Mouse (Mus musculus) megakaryocyte, embryonic 14.5 days (primary cell): ENCODE measurements around the gene Rnaseh2a. TPM values are rescaled to one million over a fixed set of nuclear protein-coding genes. Genes with fewer than 3 reads are reported as not detected.

ENCODE experiments used
- H3K27me3 ChIP-seq: replicated peaks from 2 replicates; pipeline ENCODE3; 2012; ENCODE audit warnings: inconsistent platforms
- H3K36me3 ChIP-seq: replicated peaks from 2 replicates; pipeline ENCODE3; 2012; ENCODE audit warnings: low read length, inconsistent platforms, mixed read lengths
- H3K4me1 ChIP-seq: 2 replicates; pipeline ENCODE4 v1.6.1; 2012; ENCODE audit warnings: inconsistent platforms
- H3K4me3 ChIP-seq: replicated peaks from 2 replicates; pipeline ENCODE3; 2012; ENCODE audit warnings: moderate library complexity, mild to moderate bottlenecking, inconsistent platforms
- H3K9me3 ChIP-seq: 2 replicates; pipeline ENCODE4 v1.6.1; 2012; ENCODE audit warnings: inconsistent platforms
- FLI1 ChIP-seq: IDR thresholded peaks from 2 replicates; pipeline ENCODE4 v1.6.1; 2012; ENCODE audit warnings: low read length, inconsistent platforms, mixed read lengths
- GATA1 ChIP-seq: IDR thresholded peaks from 3 replicates; pipeline ENCODE4 v1.6.1; 2012; ENCODE audit warnings: mixed read lengths, low read length, inconsistent platforms, borderline replicate concordance
- polyA plus RNA-seq: library from polyadenylated mRNA; stranded (reverse); fragments of >175 nt; gene quantifications from 2 replicates; pipeline ENCODE4 v1.2.3, GENCODE M21; 2012; ENCODE audit warnings: low replicate concordance; ENCODE audit not compliant: insufficient read depth

Gene Rnaseh2a
- 248 and 286 TPM in 2 replicates for polyA plus RNA-seq

DNA sequence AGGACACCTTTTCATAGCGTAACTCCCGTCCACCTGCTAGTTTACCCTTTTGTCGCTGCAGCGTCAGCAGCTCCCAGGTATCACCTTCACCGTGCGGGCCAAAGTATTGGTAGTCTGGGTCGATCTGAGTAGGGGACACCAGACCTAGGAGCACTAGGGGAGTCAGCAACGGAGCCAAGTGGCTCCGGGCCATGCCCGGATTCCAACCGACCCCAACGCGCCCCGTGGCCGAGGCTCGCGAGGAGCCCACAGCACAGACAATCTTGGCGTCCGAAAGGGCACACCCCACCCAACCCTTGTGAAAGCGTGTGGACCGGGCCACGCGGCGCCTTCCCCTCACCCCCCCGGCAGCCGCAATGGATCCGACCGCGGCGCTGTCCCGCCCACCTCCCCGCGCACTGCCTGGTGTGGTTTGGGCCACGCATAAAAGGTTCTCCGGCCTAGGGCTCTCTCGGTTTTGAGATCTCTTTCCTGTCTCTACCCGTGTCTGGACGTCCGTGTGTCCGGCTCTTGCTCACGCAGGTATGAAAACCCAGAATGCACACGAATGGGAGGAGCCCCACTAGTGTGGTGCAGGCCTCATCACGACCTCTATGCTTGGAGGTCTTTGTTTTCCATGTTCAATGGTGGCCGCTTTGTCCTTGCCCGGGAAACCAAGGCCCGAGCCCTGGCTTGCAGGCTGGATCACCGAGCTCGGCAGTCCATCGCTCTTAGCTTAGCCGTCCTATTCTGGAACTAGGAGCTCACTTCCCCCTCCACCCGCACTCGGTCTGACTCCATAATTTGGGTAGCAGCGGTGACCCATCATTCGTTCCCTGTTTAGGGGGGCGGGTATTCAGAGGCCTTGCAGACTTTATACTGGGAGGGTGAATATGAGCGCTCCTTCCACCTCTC lies at the start of gene Rnaseh2a, which contains the start of the genes Gm49661 and Prdx2:
Gene Rnaseh2a (minus strand): TSS at position 527 of the 894 bp plus-strand sequence.
Gene Gm49661 (minus strand): TSS at position 193 of the 894 bp plus-strand sequence.
Gene Prdx2 (plus strand): TSS at position 347 of the 894 bp plus-strand sequence.
- peaks cover 90% of the 10 kb centered on the region for H3K4me1 ChIP-seq
- H3K36me3 ChIP-seq: peaks cover 37% of the 10 kb centered on the region
- no peaks in the 10 kb centered on the region for H3K27me3 ChIP-seq
- no peaks in the 10 kb centered on the region for H3K9me3 ChIP-seq
- H3K4me3 ChIP-seq: peak within 1 kb of the TSS; percentile 93
- TF ChIP-seq GATA1 (no peak), FLI1 (no peak)

DNA sequence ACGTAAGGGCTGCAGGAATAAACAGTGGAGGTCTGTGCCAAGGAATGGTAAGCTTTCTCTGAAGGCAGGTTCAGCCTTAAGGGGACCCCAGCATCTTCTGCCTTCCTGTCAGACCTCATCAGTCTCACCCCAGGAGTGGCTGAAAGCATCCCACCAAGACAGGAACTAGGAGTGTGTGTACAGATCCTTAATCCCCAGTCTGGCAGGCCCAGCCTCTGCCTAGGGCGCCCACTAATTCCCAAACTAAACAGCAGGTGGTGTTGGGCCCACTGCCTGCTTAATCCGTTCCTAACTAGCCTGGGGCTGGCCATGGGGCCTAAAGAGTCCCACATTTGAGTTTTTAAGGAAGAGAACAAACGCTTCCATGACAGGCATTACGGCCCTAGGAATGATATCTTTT lies 47.6 kb upstream of the Rnaseh2a start:
- no peak overlapping the region for H3K4me3 ChIP-seq
- H3K9me3 ChIP-seq: no peaks in the 10 kb centered on the region
- H3K4me1 ChIP-seq: peaks cover 15% of the 10 kb centered on the region
- H3K36me3 ChIP-seq: peaks cover 56% of the 10 kb centered on the region
- peaks cover 30% of the 10 kb centered on the region for H3K27me3 ChIP-seq
- no peak for TF ChIP-seq FLI1
- no peak for TF ChIP-seq GATA1

DNA sequence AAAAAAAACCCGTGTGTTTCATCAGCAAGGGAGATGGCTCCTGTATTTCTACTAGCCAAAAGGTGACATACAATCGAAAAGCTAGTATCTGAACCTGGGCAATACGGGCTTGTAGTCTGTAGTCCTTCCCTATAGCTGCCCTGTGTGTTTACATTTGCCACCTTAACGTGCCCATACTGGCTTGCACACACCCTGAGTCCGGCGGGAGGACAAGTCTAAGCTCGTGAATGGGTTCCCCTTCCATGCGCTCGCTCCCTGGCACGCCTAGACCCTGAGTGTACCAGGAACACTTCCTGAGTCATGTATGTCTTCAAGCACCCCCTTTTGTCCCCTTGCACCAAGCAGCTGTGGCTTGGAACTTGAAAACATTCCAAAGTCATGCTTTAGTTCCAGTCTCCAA lies 47.2 kb upstream of the Rnaseh2a start:
- Histone ChIP-seq H3K4me1 (peaks cover 15% of the 10 kb centered on the region), H3K27me3 (peaks cover 31% of the 10 kb centered on the region), H3K36me3 (peaks cover 51% of the 10 kb centered on the region), H3K9me3 (no peaks in the 10 kb centered on the region), H3K4me3 (no peak overlapping the region)
- no peak for TF ChIP-seq GATA1
- TF ChIP-seq FLI1: no peak

DNA sequence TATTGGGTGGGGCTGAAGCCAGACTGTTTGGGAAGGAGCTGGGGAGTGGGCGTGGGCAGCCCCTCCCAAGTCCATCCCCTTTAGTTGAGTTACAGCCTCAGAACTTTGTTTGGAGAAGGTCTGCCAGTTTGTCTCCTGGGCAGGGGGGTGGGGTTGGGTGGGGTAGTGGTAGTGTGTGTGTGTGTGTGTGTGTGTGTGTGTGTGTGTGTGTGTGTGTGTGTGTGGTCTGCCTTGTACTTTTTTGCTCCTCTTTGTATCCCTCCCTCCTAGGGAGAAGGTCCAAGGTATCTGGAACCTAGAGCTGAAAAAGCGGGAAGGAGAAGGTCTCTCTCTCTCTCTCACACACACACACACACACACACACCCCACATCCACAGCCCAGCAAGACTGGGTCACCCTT lies 44.9 kb upstream of the Rnaseh2a start, which contains the start of gene Best2:
Gene Best2 (minus strand): TSS at position 101 of the 400 bp plus-strand sequence.
- peaks cover 28% of the 10 kb centered on the region for H3K36me3 ChIP-seq
- H3K9me3 ChIP-seq: no peaks in the 10 kb centered on the region
- peaks cover 47% of the 10 kb centered on the region for H3K27me3 ChIP-seq
- peaks cover 26% of the 10 kb centered on the region for H3K4me1 ChIP-seq
- peak within 1 kb of the TSS; percentile 90 for H3K4me3 ChIP-seq
- TF ChIP-seq GATA1: no peak
- no peak for TF ChIP-seq FLI1

DNA sequence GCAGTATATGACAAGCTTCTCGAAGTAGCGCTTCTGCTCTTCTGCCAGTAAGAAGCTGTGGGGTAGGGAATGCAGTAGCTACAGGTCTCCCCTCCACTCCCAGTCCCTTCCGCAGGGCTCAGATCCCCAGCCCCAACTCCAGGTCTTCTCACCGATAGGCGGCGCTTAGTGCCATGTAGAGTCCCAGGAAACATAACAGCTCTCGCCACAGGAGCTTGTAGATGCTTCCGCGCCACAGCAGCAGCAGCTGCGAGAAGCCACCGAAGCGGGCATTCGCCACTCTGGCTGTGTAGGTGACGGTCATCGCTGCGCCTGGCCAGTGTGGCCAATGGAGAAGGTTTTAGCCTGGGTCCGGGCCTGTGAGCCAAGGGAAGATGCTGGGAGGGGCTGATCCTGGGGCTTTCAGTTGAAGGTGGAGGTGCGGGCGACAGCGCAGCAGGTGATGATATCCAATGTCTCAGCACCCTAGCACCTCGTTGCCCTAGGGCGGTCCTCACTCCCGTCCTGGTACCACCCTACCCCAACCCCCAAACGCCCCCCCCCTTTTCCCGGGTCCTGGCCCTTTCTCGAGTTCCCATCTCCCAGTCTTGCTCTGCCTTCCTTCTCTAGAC lies 43.8 kb upstream of the Rnaseh2a start:
- peaks cover 3% of the 10 kb centered on the region; the same call in 1 of the 2 replicates for H3K9me3 ChIP-seq
- peak overlapping the region; percentile 90 for H3K4me3 ChIP-seq
- H3K27me3 ChIP-seq: peaks cover 57% of the 10 kb centered on the region
- peaks cover 17% of the 10 kb centered on the region for H3K36me3 ChIP-seq
- no peak for TF ChIP-seq FLI1
- TF ChIP-seq GATA1: no peak
- H3K4me1 ChIP-seq: peaks cover 29% of the 10 kb centered on the region

DNA sequence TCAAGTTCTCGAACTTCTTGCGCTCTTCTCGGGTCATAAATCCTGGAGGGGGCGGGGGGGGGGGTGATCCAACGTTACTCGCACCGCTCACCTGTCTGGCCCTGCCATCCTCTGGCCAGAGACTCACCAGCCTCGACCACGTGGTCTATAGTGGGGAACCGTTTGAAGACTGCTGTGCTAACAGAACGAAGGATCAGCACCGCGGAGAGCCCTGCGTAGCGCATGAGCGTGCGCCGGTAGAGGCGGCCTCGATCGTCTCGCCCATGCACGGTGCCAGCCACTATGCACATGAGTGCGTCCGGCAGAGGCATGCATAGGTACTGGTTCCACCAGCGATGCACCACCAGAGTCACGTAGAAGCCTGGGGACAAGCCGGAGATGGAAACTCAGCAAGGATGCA lies 41.7 kb upstream of the Rnaseh2a start:
- peaks cover 34% of the 10 kb centered on the region for H3K4me1 ChIP-seq
- H3K4me3 ChIP-seq: peak overlapping the region; percentile 78
- peaks cover 6% of the 10 kb centered on the region; the same call in 1 of the 2 replicates for H3K9me3 ChIP-seq
- peaks cover 72% of the 10 kb centered on the region for H3K27me3 ChIP-seq
- no peaks in the 10 kb centered on the region for H3K36me3 ChIP-seq
- TF ChIP-seq FLI1: no peak
- no peak for TF ChIP-seq GATA1

DNA sequence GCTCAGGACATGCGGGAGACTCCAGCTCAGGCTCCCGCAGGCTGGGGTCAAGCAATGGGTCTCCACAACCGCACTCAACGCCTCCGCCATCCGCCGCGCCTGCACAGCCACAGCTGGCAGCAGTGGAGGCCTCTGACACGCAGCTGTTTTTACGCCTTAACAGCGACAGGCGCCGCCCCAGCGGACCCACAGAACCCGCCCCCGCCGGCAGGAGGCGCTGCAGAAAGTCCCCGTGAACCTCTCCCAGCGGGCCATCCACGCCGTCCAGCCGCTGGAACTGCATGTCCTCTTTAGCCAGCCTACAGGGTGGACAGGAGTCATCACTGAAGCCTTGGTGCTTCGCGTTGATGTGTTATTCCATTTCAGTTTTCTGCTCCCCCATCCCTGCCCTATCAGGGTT lies 38.1 kb upstream of the Rnaseh2a start:
- TF ChIP-seq FLI1 (no peak), GATA1 (no peak)
- Histone ChIP-seq H3K36me3 (peaks cover 3% of the 10 kb centered on the region), H3K4me1 (peaks cover 22% of the 10 kb centered on the region), H3K9me3 (peaks cover 6% of the 10 kb centered on the region; the same call in 1 of the 2 replicates), H3K4me3 (no peak overlapping the region), H3K27me3 (peaks cover 47% of the 10 kb centered on the region)

DNA sequence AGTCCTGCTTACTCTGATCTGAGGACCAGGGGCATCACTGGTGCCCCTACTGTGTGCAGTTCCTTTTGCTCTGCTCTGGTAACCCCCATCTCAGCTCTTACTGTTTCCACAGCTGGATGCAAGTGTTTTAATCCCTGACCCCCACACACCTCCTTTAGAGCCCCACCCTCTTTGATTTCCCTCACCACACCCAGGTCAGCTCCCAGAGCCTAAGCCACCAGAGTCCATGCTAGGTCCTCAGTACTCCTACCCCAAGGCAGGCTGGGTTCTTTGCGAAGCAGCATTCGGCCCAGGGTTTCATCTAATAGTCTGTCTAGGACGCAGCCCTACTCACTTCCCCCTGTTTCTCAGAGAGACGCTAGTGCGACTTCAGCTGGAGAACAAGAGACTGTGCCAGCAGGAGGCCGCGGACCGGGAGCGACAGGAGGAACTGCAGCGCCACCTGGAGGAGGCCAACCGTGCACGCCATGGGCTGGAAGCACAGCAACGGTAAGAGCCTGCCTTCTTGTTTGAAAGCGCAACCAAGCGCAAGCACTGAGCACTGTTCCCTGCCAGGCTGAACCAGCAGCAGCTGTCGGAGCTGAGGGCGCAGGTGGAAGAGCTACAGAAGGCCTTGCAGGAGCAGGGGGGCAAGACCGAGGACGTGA lies 28.2 kb upstream of the Rnaseh2a start:
- Histone ChIP-seq H3K36me3 (peaks cover 40% of the 10 kb centered on the region), H3K27me3 (no peaks in the 10 kb centered on the region), H3K4me1 (peaks cover 37% of the 10 kb centered on the region), H3K4me3 (peak overlapping the region; percentile 87), H3K9me3 (no peaks in the 10 kb centered on the region)
- TF ChIP-seq GATA1: no peak
- no peak for TF ChIP-seq FLI1

DNA sequence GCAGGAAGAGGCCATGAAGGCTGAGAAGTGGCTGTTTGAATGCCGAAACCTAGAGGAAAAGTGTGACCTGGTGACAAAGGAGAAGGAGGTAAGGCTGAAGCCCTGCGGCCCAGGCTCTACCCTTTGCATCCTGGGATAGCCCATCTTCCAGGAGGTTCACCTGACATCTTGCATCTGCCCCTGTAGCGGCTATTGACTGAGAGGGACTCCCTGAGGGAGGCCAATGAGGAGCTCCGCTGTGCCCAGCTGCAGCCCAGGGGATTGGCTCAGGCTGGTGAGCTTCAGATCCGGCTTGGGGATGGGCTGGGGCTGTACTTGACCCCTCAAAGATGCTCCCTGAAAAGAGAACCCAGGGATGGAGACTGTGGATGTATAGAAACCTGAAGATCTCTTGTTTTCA lies 27.4 kb upstream of the Rnaseh2a start:
- no peak for TF ChIP-seq FLI1
- no peak overlapping the region for H3K4me3 ChIP-seq
- no peaks in the 10 kb centered on the region for H3K9me3 ChIP-seq
- peaks cover 36% of the 10 kb centered on the region for H3K36me3 ChIP-seq
- peaks cover 33% of the 10 kb centered on the region for H3K4me1 ChIP-seq
- H3K27me3 ChIP-seq: no peaks in the 10 kb centered on the region
